Mouse (Mus musculus) midbrain, postnatal 0 days (tissue): ENCODE results near the gene Adam12. TPM values are rescaled to one million over a fixed set of nuclear protein-coding genes. Genes with fewer than 3 reads are reported as not detected.

ENCODE experiments used
- ATAC-seq: fragments of 200-750 bp; cut with Nextera tagmentation; 2 replicates; pipeline ENCODE4 v1.8.0; 2017; ENCODE audit warnings: moderate number of reproducible peaks, mild to moderate bottlenecking, moderate TSS enrichment, moderate library complexity; ENCODE audit not compliant: low FRiP score
- DNase-seq: peaks from one replicate; pipeline ENCODE4 v3.0.0-alpha.2; 2015; ENCODE audit warnings: low spot score
- H3K27ac ChIP-seq: fragments of 300-500 bp; sonication (generic); 2 replicates; pipeline ENCODE4 v1.5.1; 2014; ENCODE audit warnings: low read depth, mild to moderate bottlenecking, low read length, mixed read lengths
- H3K27me3 ChIP-seq: fragments of 300-500 bp; sonication (generic); 2 replicates; pipeline ENCODE4 v1.6.1; 2014; ENCODE audit warnings: low read length, control low read depth, mixed read lengths; ENCODE audit not compliant: insufficient read depth
- H3K36me3 ChIP-seq: fragments of 300-500 bp; sonication (generic); 2 replicates; pipeline ENCODE4 v1.6.1; 2014; ENCODE audit warnings: low read length, control low read depth, mixed read lengths; ENCODE audit not compliant: insufficient read depth
- H3K4me1 ChIP-seq: fragments of 300-500 bp; sonication (generic); 2 replicates; pipeline ENCODE4 v1.6.1; 2014; ENCODE audit warnings: mild to moderate bottlenecking, control low read depth, antibody characterized with exemption, low read length, mixed read lengths; ENCODE audit not compliant: insufficient read depth
- H3K4me2 ChIP-seq: fragments of 300-500 bp; sonication (generic); 2 replicates; pipeline ENCODE4 v1.6.1; 2014; ENCODE audit warnings: low read depth, mild to moderate bottlenecking, low read length, mixed read lengths; ENCODE audit not compliant: poor library complexity, severe bottlenecking
- H3K4me3 ChIP-seq: fragments of 300-500 bp; sonication (generic); 2 replicates; pipeline ENCODE4 v1.5.1; 2014; ENCODE audit warnings: low read depth, mild to moderate bottlenecking, low read length, moderate library complexity
- H3K9ac ChIP-seq: fragments of 300-500 bp; sonication (generic); replicated peaks from 2 replicates; pipeline ENCODE4 v1.6.1; 2014; ENCODE audit warnings: mild to moderate bottlenecking, low read length, moderate library complexity, mixed read lengths; ENCODE audit not compliant: poor library complexity, severe bottlenecking
- H3K9me3 ChIP-seq: fragments of 300-500 bp; sonication (generic); 2 replicates; pipeline ENCODE4 v1.6.1; 2016; ENCODE audit warnings: low read length, control low read depth
- CTCF ChIP-seq: IDR thresholded peaks from 2 replicates; pipeline ENCODE4 v1.5.1; 2016; ENCODE audit warnings: antibody characterized with exemption, mild to moderate bottlenecking
- WGBS: fragments of 180-500 bp; shearing (Covaris S2); extraction: QIAGEN DNeasy Blood & Tissue Kit; methylation state at CpG from one replicate; pipeline ENCODE4 v1.1.7; 2014; 5-methylcytosine and 5-hydroxymethylcytosine counted together
- polyA plus RNA-seq: library from polyadenylated mRNA; unstranded; fragments of >200 nt; fragmentation: Nextera tagmentation; extraction: Ambion mirVana; gene quantifications from 2 replicates; pipeline ENCODE4 v1.2.1, GENCODE M21; 2015
- total RNA-seq: library from RNA; depleted of rRNA; stranded (reverse); fragments of >200 nt; gene quantifications from 2 replicates; pipeline ENCODE4 v1.2.3, GENCODE M21; 2014

The Adam12 gene
- total and polyA plus RNA-seq, 2 experiments from 2014 or later, result 3.5 to 12.8 TPM

DNA sequence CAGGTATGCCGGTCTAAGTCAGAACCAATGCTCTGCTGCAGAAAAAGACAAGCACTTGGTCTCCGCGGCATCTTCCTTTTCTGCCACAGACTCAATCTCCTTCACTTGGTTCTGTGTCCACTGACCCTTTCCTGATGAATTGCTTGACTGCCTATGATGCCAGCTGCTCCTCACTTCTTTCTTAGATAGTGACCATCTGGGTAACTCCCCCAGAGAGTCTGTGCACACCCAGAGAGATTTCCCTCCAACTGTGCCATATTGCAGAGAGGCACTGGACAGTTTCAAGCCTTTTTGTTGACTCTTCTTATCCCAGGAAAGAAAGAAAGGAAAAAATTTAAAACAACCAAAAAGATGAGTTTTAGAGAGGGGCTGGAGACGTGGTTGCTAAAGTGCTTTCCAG lies 310.7 kb downstream of the Adam12 start:
- no peaks in the 10 kb centered on the region for H3K9me3 ChIP-seq
- H3K27ac ChIP-seq, result no peak overlapping the region
- H3K4me2 ChIP-seq, result no peak overlapping the region
- no peaks in the 10 kb centered on the region for H3K36me3 ChIP-seq
- no peaks in the 10 kb centered on the region; the same call in none of the 2 replicates for H3K4me1 ChIP-seq
- WGBS, result 95% methylated on average over 4 of the region's 4 CpGs
- H3K27me3 ChIP-seq, result no peaks in the 10 kb centered on the region
- no peak for DNase-seq
- H3K9ac ChIP-seq, result no peak overlapping the region
- H3K4me3 ChIP-seq, result no peak overlapping the region
- no peak for TF ChIP-seq CTCF
- ATAC-seq, result no peak

DNA sequence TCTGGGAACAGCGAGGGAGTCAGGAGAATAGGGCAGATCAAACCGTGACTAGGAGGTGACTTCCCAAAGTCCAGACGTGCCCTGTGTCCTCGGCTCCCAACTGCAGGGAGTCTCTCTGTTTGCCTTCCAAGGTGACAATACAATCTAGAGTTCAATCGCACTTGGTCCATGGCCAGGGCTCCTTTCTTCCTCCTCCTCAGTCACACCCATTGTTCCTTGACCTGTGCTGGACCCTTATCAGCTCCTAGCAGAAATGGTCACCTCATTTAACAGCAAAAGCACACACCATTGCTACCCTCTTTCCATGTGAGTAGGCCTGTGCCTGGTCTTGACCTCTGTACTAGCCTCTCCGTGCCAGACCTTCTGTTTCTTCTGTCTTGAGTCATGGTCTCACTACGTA lies 311.2 kb downstream of the Adam12 start:
- Histone ChIP-seq H3K4me2 (no peak overlapping the region), H3K9me3 (no peaks in the 10 kb centered on the region), H3K36me3 (no peaks in the 10 kb centered on the region), H3K4me1 (no peaks in the 10 kb centered on the region; the same call in none of the 2 replicates), H3K9ac (no peak overlapping the region), H3K27me3 (no peaks in the 10 kb centered on the region), H3K4me3 (no peak overlapping the region), H3K27ac (no peak overlapping the region)
- DNase-seq, result no peak
- ATAC-seq, result no peak
- 89% methylated on average over 7 of the region's 7 CpGs for WGBS
- TF ChIP-seq CTCF, result no peak

DNA sequence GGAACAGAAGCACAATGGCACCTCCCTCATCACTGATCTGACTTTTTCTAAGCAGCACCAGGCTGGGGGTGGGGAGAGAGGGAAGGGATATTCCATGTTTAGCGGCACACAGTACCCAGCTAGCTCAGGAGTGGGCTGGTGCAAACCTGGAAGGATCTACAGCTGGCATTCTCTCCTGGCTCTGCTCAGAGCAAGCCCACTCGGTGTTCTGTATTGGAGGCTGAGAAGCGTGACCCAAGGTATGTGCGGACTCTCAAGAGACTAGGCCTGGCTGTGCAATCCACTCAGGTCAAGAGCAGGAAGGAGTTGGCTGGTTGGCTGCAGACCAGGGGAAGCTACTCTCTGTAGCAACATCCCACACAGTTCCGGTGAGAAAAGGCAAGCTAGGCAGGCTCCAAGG lies 312.0 kb downstream of the Adam12 start:
- ATAC-seq (no peak), DNase-seq (no peak)
- no peak for TF ChIP-seq CTCF
- Histone ChIP-seq H3K4me1 (no peaks in the 10 kb centered on the region; the same call in none of the 2 replicates), H3K9me3 (no peaks in the 10 kb centered on the region), H3K27ac (no peak overlapping the region), H3K4me2 (no peak overlapping the region), H3K27me3 (no peaks in the 10 kb centered on the region), H3K9ac (no peak overlapping the region), H3K36me3 (no peaks in the 10 kb centered on the region), H3K4me3 (no peak overlapping the region)
- WGBS, result 83% methylated on average over 5 of the region's 5 CpGs

DNA sequence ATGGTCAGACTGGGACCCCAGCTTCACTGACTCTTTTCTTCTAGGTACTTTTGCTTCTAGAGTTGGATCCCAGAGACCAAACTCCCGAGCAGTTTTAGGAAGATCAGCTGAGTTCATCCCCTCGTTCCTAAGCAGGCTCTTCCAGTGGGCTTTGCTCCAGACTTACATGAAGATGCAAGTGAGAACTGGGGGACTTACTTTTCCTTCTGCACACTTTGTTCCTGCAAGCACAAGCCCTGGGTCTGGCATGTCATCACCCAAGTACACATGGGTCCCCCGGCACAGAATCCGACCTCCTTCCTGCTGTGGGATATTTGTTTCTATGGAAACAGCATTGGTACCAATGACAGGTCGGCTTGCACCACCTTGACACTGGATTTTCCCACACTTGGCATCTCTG lies 312.6 kb downstream of the Adam12 start:
- H3K36me3 ChIP-seq, result no peaks in the 10 kb centered on the region
- ATAC-seq (no peak), DNase-seq (no peak)
- no peak overlapping the region for H3K27ac ChIP-seq
- WGBS, result 51% methylated on average over 5 of the region's 5 CpGs
- no peaks in the 10 kb centered on the region; the same call in none of the 2 replicates for H3K4me1 ChIP-seq
- H3K9ac ChIP-seq, result no peak overlapping the region
- H3K27me3 ChIP-seq, result no peaks in the 10 kb centered on the region
- H3K9me3 ChIP-seq, result no peaks in the 10 kb centered on the region
- H3K4me3 ChIP-seq, result no peak overlapping the region
- TF ChIP-seq CTCF, result no peak
- H3K4me2 ChIP-seq, result no peak overlapping the region

DNA sequence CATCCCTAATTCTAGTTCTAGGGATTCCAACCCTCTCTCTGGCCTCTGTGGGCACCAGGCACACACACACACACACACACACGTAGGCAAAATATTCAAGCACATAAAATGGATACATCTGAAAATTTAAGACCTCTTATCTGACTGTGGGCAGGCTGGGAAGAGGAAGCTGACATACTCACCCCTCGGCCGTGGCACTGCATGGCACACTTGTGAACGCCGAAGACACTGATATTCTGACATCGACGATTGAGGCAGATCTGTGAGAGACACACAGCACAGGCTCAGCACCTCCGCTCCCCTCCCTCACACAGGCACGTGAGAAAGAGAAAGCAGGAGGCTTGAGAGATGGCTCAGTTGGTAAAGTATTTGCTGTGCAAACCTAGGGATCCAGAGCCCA lies 315.7 kb downstream of the Adam12 start:
- DNase-seq (no peak), ATAC-seq (no peak)
- H3K9ac ChIP-seq, result no peak overlapping the region
- no peaks in the 10 kb centered on the region; the same call in 1 of the 2 replicates for H3K4me1 ChIP-seq
- TF ChIP-seq CTCF, result no peak
- no peak overlapping the region for H3K4me2 ChIP-seq
- 90% methylated on average over 9 of the region's 9 CpGs for WGBS
- H3K27ac ChIP-seq, result no peak overlapping the region
- no peak overlapping the region for H3K4me3 ChIP-seq
- H3K36me3 ChIP-seq, result no peaks in the 10 kb centered on the region
- no peaks in the 10 kb centered on the region for H3K27me3 ChIP-seq
- H3K9me3 ChIP-seq, result no peaks in the 10 kb centered on the region

DNA sequence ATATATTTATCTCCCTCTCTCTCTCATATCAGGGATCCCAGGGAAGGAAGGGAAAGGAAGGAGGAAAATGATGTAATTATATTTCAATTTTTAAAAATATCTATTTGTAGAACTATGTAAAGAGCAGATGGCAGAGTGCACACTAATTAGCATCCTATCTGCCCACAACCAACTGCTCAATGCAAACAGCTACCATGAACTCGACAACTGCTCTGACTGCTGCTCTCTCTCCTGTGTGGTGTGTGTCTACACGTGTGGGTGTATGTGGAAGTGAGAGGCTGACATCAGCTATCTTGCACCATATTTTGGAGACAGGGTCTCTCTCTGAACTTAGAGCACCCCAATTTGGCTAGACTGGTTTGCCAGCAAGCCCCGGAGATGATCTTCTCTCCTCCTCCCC lies 320.1 kb downstream of the Adam12 start:
- Histone ChIP-seq H3K36me3 (no peaks in the 10 kb centered on the region), H3K27ac (no peak overlapping the region), H3K9me3 (no peaks in the 10 kb centered on the region), H3K4me1 (no peaks in the 10 kb centered on the region), H3K9ac (no peak overlapping the region), H3K4me3 (no peak overlapping the region), H3K27me3 (no peaks in the 10 kb centered on the region), H3K4me2 (no peak overlapping the region)
- ATAC-seq, result no peak
- no peak for DNase-seq
- no peak for TF ChIP-seq CTCF
- WGBS, result 95% methylated on average over 3 of the region's 3 CpGs
